Mouse (Mus musculus) skeletal muscle tissue, postnatal 0 days (tissue): ENCODE measurements around the gene Smim14. TPM values are rescaled to one million over a fixed set of nuclear protein-coding genes. Genes with fewer than 3 reads are reported as not detected.

Source experiments
- polyA plus RNA-seq: library from polyadenylated mRNA; unstranded; fragments of >200 nt; fragmentation: Nextera tagmentation; extraction: Ambion mirVana; gene quantifications from 2 replicates; pipeline ENCODE4 v1.2.1, GENCODE M21; 2015

The Smim14 gene
- 111 and 135 TPM in 2 replicates for polyA plus RNA-seq

DNA sequence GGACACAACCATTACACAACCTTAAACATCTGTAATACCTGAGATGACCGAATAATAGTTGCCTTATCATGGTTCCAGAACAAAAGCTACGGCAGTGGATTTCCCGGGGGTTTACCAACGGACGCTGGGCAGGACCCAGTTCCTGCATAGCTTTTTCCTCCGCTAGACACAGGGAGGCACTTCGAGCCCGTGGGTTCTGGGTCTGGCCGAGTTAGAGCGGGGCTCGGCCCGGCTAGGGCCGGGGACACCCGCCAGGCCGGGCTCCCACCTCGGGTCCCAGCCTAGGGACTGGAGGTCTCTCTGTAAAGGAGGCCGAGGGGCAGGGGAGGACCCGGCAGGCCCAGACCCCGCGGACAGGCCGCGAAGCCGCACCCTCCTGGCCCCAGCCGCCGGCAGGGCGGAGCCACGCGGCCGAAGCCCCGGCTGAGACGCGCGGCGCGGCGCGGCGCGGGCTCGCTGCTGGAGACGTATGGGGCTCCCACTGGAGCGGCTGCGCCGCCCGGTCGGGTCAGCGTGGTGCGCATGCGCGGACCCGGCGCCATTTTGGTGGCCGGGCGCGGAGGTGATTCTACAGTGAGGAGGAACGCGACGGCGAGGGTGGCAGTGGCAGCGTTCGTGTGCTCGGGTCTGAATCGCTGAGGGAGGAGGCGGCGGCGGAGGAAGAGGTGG, at the start of gene Smim14, which contains the start of gene Ube2k:
Smim14 (minus strand) TSS at position 434 of the 669 bp plus-strand sequence.
Ube2k (plus strand) TSS at position 483 of the 669 bp plus-strand sequence.

GRCm38 (mm10) chr5:65492716-65493531, 44.1 kb downstream of the Smim14 start, which contains the start of gene Gm43552:
Gene Gm43552 (minus strand): TSS chr5:65492833.

GRCm38 (mm10) chr5:65435806-65436561, 101.0 kb downstream of the Smim14 start, which contains the start of gene Ugdh:
Gene Ugdh (minus strand): TSS chr5:65435949.

Other genes with a start within 250 kb of the Smim14 start
- gene Rfc1, start 201.5 kb downstream of the Smim14 start, polyA plus RNA-seq: 36.4 and 40.4 TPM in 2 replicates
- gene Klb, start 188.9 kb downstream of the Smim14 start, polyA plus RNA-seq: 1.5 and 8.5 TPM in 2 replicates
- gene Rpl9, start 145.7 kb downstream of the Smim14 start, polyA plus RNA-seq: 714 and 748 TPM in 2 replicates
- gene Lias, start 145.7 kb downstream of the Smim14 start, polyA plus RNA-seq: 76.7 and 81.1 TPM in 2 replicates
- 32.7 and 48.7 TPM in 2 replicates for gene Ugdh, start 101.2 kb downstream of the Smim14 start, polyA plus RNA-seq
- not detected in 2 replicates for gene Gm43552, start 44.4 kb downstream of the Smim14 start, polyA plus RNA-seq
- 101 and 128 TPM in 2 replicates for gene Ube2k, start within 50 bp of the Smim14 start, polyA plus RNA-seq
- 16.6 and 16.7 TPM in 2 replicates for gene Pds5a, start 161.1 kb upstream of the Smim14 start, polyA plus RNA-seq
- gene N4bp2, start 226.3 kb upstream of the Smim14 start, polyA plus RNA-seq: 10.8 and 12.7 TPM in 2 replicates